Comparison of ENCODE assay signal across 28 mouse cellular contexts in the genomic region with DNA sequence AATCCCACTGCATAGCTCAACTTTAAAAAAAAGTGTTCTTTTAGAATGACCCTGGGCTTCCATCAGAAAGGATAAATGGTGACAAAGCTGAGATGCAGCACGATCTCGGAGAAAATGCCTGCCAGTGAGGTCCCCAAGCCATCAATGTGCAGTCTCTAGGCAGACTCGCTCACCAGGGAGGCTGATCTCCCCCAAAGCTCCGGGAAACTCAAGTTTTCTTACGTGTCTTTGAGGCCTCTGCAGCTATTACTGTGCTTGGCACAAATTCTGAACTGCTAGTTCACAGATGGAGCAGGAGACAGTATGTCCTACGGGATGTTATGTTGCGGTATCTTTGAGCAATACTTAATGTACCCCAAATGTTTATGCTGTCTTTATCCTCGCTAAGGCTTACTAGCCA.
DNase-seq lines count a peak whose midpoint lies in the region; ATAC-seq and TF ChIP-seq lines count a peak whose summit lies in the region.
"Had no signal": no experiment of that assay in that cellular context is flagged by ENCODE, and none has a peak within 500 bp of the region (broad histone marks: within the 10 kb centered on the region; RNA-seq: fewer than 3 reads in every experiment).

No protein-coding gene starts in this region.

- DNase-seq in cerebellum, adult 8-10 months, result peak; percentile 22
- no peak for DNase-seq in cerebellum, postnatal 4 days (ENCODE audit: low spot score in 2 of 2)
- DNase-seq in layer of hippocampus, adult 2 months (ENCODE audit: low spot score in 2 of 2), result peak; percentile 21 to 31
- no peak for DNase-seq in layer of hippocampus, postnatal 25 days (ENCODE audit: extremely low spot score in 1 of 2, low spot score in 1 of 2)
- DNase-seq in testis, postnatal 10 days (ENCODE audit: low spot score), result no peak
- no peak for DNase-seq in hindbrain, postnatal 0 days (ENCODE audit: low spot score)
- DNase-seq: adrenal gland, postnatal 14 days; gastrocnemius, postnatal 10 days; kidney, adult 2 months; kidney, postnatal 36 days; layer of hippocampus, postnatal 36 days; liver, postnatal 0 days; midbrain, embryonic 14.5 days; retina, postnatal 1 day; right cerebral cortex, postnatal 14 days; thymus, postnatal 14 days had no signal

- H3K9ac ChIP-seq in hindbrain, postnatal 0 days (replicated peaks; ENCODE audit: low read length), result no peak overlapping the region
- H3K9ac ChIP-seq: forebrain, embryonic 15.5 days; heart, embryonic 15.5 days; intestine, embryonic 15.5 days; limb, embryonic 12.5 days; liver, embryonic 12.5 days; liver, postnatal 0 days; neural tube, embryonic 15.5 days had no signal

- H3K27me3 ChIP-seq in testis, adult 2 months (ENCODE audit: control insufficient read depth, insufficient read depth, low read length), result no peaks in the 10 kb centered on the region
- H3K27me3 ChIP-seq in hindbrain, postnatal 0 days (ENCODE audit: insufficient read depth, low read length), result no peaks in the 10 kb centered on the region
- H3K27me3 ChIP-seq: forebrain, embryonic 15.5 days; heart, embryonic 15.5 days; intestine, embryonic 15.5 days; limb, embryonic 12.5 days; liver, embryonic 12.5 days; neural tube, embryonic 15.5 days had no signal

- no peak for TF ChIP-seq CTCF in layer of hippocampus, adult 2 months (conservative IDR thresholded peaks at IDR 0.05)
- TF ChIP-seq CTCF in testis, adult 2 months (IDR thresholded peaks at IDR 0.05; ENCODE audit: control insufficient read depth, insufficient read depth, insufficient replicate concordance, low read depth, low read length), result no peak
- TF ChIP-seq CTCF in hindbrain, postnatal 0 days (IDR thresholded peaks at IDR 0.05; ENCODE audit: low read depth), result no peak

- 71% methylated on average over 8 of the region's 8 CpGs for WGBS in hindbrain, postnatal 0 days

- no peaks in the 10 kb centered on the region for H3K4me1 ChIP-seq in testis, adult 2 months (ENCODE audit: control insufficient read depth, insufficient read depth, low read length)
- H3K4me1 ChIP-seq in hindbrain, postnatal 0 days (ENCODE audit: insufficient read depth, low read length), result no peaks in the 10 kb centered on the region
- H3K4me1 ChIP-seq: intestine, embryonic 15.5 days had no signal

- H3K4me3 ChIP-seq in layer of hippocampus, adult 2 months, result no peak overlapping the region
- H3K4me3 ChIP-seq in testis, adult 2 months (ENCODE audit: control insufficient read depth, low read depth, low read length), result no peak overlapping the region
- H3K4me3 ChIP-seq in hindbrain, postnatal 0 days (ENCODE audit: low read length), result no peak overlapping the region
- H3K4me3 ChIP-seq: forebrain, embryonic 10.5 days; forebrain, embryonic 15.5 days; heart, embryonic 15.5 days; intestine, embryonic 15.5 days; limb, embryonic 12.5 days; liver, embryonic 12.5 days; neural tube, embryonic 15.5 days had no signal

- H3K4me2 ChIP-seq in hindbrain, postnatal 0 days (ENCODE audit: low read depth, low read length), result no peak overlapping the region
- H3K4me2 ChIP-seq: forebrain, embryonic 15.5 days; heart, embryonic 15.5 days; intestine, embryonic 15.5 days; limb, embryonic 12.5 days; liver, embryonic 12.5 days; neural tube, embryonic 15.5 days had no signal

- no peaks in the 10 kb centered on the region for H3K36me3 ChIP-seq in testis, adult 2 months (ENCODE audit: control insufficient read depth, insufficient read depth, low read length)
- no peaks in the 10 kb centered on the region for H3K36me3 ChIP-seq in hindbrain, postnatal 0 days (ENCODE audit: insufficient read depth, low read length)
- H3K36me3 ChIP-seq: forebrain, embryonic 15.5 days; heart, embryonic 15.5 days; intestine, embryonic 15.5 days; liver, embryonic 12.5 days; neural tube, embryonic 15.5 days had no signal

- H3K9me3 ChIP-seq in hindbrain, postnatal 0 days (ENCODE audit: low read length), result no peaks in the 10 kb centered on the region
- H3K9me3 ChIP-seq: forebrain, embryonic 10.5 days; forebrain, embryonic 15.5 days; heart, embryonic 15.5 days; intestine, embryonic 15.5 days; limb, embryonic 12.5 days; liver, embryonic 12.5 days; neural tube, embryonic 15.5 days had no signal

- no peak for TF ChIP-seq POLR2A in testis, adult 2 months (IDR thresholded peaks at IDR 0.05; ENCODE audit: control insufficient read depth, low read depth, low read length)

- H3K27ac ChIP-seq in layer of hippocampus, adult 2 months, result peak overlapping the region; percentile 84
- H3K27ac ChIP-seq in testis, adult 2 months (ENCODE audit: control insufficient read depth, insufficient read depth, low read depth, low read length), result peak overlapping the region; percentile 30; the same call in 1 of the 2 replicates
- no peak overlapping the region for H3K27ac ChIP-seq in hindbrain, postnatal 0 days
- H3K27ac ChIP-seq: forebrain, embryonic 10.5 days; forebrain, embryonic 15.5 days; heart, embryonic 15.5 days; intestine, embryonic 15.5 days; limb, embryonic 12.5 days; liver, embryonic 12.5 days; macrophage; neural tube, embryonic 15.5 days had no signal

- no peak for ATAC-seq in hindbrain, postnatal 0 days
- ATAC-seq: CD4-positive, CD25-positive, alpha-beta regulatory T cell, adult 4 months; forebrain, embryonic 15.5 days; hindbrain, embryonic 16.5 days; intestine, embryonic 15.5 days; liver, embryonic 12.5 days; liver, postnatal 0 days; lung, postnatal 0 days had no signal

Comparison
In these comparisons a context has a peak if more than half of its experiments do, and no peak if none do; other contexts are left out.
1. DNase-seq: peak in cerebellum, adult 8-10 months (single experiment) and layer of hippocampus, adult 2 months (2 of 2); none in cerebellum, postnatal 4 days (0 of 2), layer of hippocampus, postnatal 25 days (0 of 2), testis, postnatal 10 days (single experiment) and hindbrain, postnatal 0 days (single experiment).